Mouse (Mus musculus) mouse embryonic stem cell (cell line): Measurements from ENCODE around the gene Ddost.

Source experiments
- in situ Hi-C, 2 experiments: fragments of 300-500 bp; cut with MboI; formaldehyde crosslinking; loops; 1 replicate in 1 of 2; 3 replicates in 1 of 2; pipeline ENCODE4 v1.14.3; 2019 to 2020; ENCODE audit warnings: low sequenced_read_pairs in 2 of 2, low pct_unique_long_range_greater_than_20kb in 1 of 2, mixed read lengths in 1 of 2; ENCODE audit not compliant: unreplicated experiment in 1 of 2

Ddost gene

DNA sequence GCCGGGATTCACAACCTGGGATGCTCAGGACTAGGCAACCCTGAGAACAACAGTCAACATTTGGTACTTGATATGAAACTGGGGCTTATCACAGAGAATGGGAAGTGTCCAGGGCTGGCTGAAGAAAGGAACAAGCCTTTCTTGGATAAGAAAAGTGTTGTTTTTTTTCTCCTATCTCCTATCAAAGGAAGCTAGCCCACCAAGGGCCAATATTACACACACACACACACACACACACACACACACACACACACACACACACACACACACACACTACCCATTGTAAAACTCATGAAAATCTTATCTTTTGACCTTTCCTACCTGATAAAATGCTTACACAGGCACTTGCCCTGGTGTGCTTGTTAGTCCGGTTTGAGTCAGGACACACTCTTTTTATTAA is 51.0 kb downstream of the Ddost start:
- in situ Hi-C loops: no loop called here

DNA sequence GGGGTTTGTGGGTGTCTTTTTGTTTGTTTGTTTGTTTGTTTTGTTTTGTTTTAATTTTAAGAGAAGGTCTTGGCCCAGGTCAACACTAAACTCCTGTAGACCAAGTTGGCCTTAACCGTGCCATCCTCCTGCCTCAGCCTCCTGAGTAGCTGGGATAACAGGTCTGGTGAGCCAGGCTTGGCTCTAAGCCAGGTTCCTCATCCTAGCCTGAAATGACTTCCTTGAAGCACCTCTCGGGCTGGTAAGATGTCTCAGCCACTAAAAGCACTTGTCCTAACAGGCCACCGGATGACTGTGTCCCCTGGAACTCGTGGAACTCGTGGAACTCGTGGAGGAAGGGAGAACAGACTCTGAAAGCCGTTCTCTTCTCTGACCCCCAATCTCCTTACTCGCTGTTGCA is 51.6 kb downstream of the Ddost start:
- in situ Hi-C loops: no loop called here

DNA sequence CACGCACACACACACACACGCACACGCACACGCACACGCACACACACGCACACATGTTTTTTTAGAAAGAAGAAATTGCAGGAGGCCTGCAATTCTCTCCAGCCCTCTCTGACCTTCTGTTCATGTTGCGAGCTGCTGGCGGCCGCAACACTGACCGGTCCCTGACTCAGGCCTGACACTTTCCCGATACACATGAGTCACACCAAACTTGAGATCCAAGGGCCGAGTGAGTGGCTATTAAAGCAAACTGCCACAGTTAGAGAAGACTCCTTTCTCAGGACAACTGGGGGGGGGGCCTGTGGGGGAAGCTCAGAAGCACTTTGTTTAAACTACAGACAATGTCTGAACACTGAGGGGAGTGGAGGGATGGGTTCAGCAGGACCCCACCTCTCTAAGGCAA is 52.0 kb downstream of the Ddost start:
- in situ Hi-C loops: no loop called here

DNA sequence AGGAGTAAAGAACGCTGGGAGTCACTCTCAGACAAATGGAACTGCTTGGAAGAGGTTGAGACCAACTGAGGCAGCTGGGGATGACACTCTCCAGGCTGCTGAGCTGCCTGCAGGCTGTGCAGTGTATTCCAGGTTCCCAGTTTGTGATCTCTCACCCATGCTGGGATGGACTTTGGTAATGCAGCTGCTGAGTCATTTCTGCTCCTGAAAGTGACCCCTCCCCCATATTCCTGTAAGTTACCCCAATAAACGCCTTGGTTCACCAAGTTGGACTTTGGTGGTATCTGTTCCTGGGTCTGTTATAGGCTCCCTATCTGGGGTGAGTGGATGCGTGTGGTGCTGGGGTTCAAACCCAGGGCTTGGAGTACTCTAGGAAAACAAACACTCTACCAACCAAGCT is 53.6 kb downstream of the Ddost start:
- in situ Hi-C loops: no loop called here

GRCm38 (mm10) chr4:138361370-138361821 is 56.9 kb downstream of the Ddost start:
- in situ Hi-C loops: no loop called here
